Comparison of ENCODE assay signal across 12 mouse cellular contexts in the genomic region with DNA sequence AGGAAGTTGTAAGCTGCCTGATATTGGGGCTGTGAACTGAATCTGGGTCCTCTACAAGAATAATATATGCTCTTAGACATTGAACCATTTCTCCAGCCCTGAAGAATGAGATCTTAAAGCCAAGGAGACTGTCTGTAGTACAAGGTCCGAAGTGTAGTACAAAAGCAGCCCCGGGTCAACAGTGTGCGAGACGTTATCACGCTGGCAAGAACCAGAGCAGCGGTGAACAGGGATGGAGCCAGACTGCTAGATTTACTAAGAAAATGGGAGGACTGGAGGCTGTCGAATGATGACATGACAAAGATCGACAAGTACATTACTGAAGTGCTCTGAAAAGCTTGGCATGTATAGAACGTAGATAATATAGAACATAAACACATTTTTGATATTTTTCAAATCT. TPM values are rescaled to one million over a fixed set of nuclear protein-coding genes. Genes with fewer than 3 reads are reported as not detected.
DNase-seq lines count a peak whose midpoint lies in the region; ATAC-seq and TF ChIP-seq lines count a peak whose summit lies in the region.
"Had no signal": no experiment of that assay in that cellular context is flagged by ENCODE, and none has a peak within 500 bp of the region (broad histone marks: within the 10 kb centered on the region; RNA-seq: fewer than 3 reads in every experiment).

No protein-coding gene starts in this region.

- no peak for TF ChIP-seq CTCF in kidney, adult 2 months (conservative IDR thresholded peaks at IDR 0.05; ENCODE audit: insufficient read depth, insufficient read length, low read depth, low read length)
- TF ChIP-seq CTCF in CH12.LX (conservative IDR thresholded peaks at IDR 0.05 in 1 of 2, IDR thresholded peaks at IDR 0.05 in 1 of 2; ENCODE audit: low read depth in 2 of 2, low read length in 2 of 2) = no peak
- TF ChIP-seq CTCF in liver, embryonic 14.5 days (IDR thresholded peaks at IDR 0.05; ENCODE audit: low read depth) = no peak

- TF ChIP-seq RAD21 in CH12.LX (IDR thresholded peaks at IDR 0.05; ENCODE audit: low read depth, low read length) = no peak

- in situ Hi-C loops in CH12.LX (cut with MboI; ENCODE audit: low pct_ligation_motif_present, low pct_unique_long_range_greater_than_20kb, low sequenced_read_pairs) = no loop called here

- no peak for ATAC-seq in liver, embryonic 14.5 days (ENCODE audit: insufficient read depth)

- no peak for TF ChIP-seq POLR2A in kidney, adult 2 months (IDR thresholded peaks at IDR 0.05; ENCODE audit: low read depth, low read length)
- TF ChIP-seq POLR2A in CH12.LX (IDR thresholded peaks at IDR 0.05; ENCODE audit: low read depth, low read length) = no peak

- H3K9ac ChIP-seq in CH12.LX (ENCODE audit: insufficient read depth, low read depth) = no peak overlapping the region
- no peak overlapping the region for H3K9ac ChIP-seq in liver, embryonic 14.5 days (replicated peaks)

- H3K9me3 ChIP-seq in CH12.LX (replicated peaks; ENCODE audit: low read length) = no peaks in the 10 kb centered on the region
- H3K9me3 ChIP-seq in liver, embryonic 14.5 days (ENCODE audit: control insufficient read depth, low read length) = no peaks in the 10 kb centered on the region

- H3K4me2 ChIP-seq in CH12.LX (ENCODE audit: insufficient read depth, low read depth, poor library complexity, severe bottlenecking) = no peak overlapping the region; the same call in 1 of the 2 replicates
- H3K4me2 ChIP-seq in liver, embryonic 14.5 days (ENCODE audit: low read depth) = peak overlapping the region; percentile 83

- H3K27ac ChIP-seq in kidney, adult 2 months (ENCODE audit: insufficient read depth, low read depth, low read length) = no peak overlapping the region
- no peak overlapping the region for H3K27ac ChIP-seq in CH12.LX (ENCODE audit: insufficient read depth, low read depth)
- no peak overlapping the region for H3K27ac ChIP-seq in liver, embryonic 14.5 days

- 75% methylated on average over 9 of the region's 9 CpGs for WGBS in kidney, adult 2 months
- 77% methylated on average over 9 of the region's 9 CpGs for WGBS in liver, embryonic 14.5 days (ENCODE audit: insufficient replicate concordance)

- no peak overlapping the region for H3K4me3 ChIP-seq in kidney, adult 2 months (ENCODE audit: insufficient read depth, low read depth, low read length)
- peak overlapping the region in 2 of 3 experiments; percentile 24 to 97 for H3K4me3 ChIP-seq in CH12.LX (replicated peaks in 1 of 3; ENCODE audit: low read depth in 2 of 3, low read length in 2 of 3, poor library complexity in 1 of 3)
- no peak overlapping the region for H3K4me3 ChIP-seq in liver, embryonic 14.5 days (ENCODE audit: insufficient read depth in 1 of 2, low read depth in 2 of 2, low read length in 2 of 2)

- peaks cover 24% of the 10 kb centered on the region for H3K79me2 ChIP-seq in CH12.LX (replicated peaks; ENCODE audit: control insufficient read depth, extremely low read depth, insufficient read depth, poor library complexity, severe bottlenecking)

- dilution Hi-C loops in CH12.LX (cut with MboI; ENCODE audit: extremely low pct_ligation_motif_present, extremely low pct_unique_long_range_greater_than_20kb, low sequenced_read_pairs) = no loop called here

- H3K36me3 ChIP-seq in kidney, adult 2 months (ENCODE audit: control insufficient read depth, insufficient read depth, low read length) = no peaks in the 10 kb centered on the region
- peaks cover 0 to 18% of the 10 kb centered on the region in 2 experiments for H3K36me3 ChIP-seq in CH12.LX (replicated peaks in 1 of 2; ENCODE audit: control insufficient read depth in 1 of 2, insufficient read depth in 1 of 2, low read length in 1 of 2)
- no peaks in the 10 kb centered on the region; the same call in 1 of the 2 replicates for H3K36me3 ChIP-seq in liver, embryonic 14.5 days (replicated peaks; ENCODE audit: control insufficient read depth, insufficient read depth, low read depth)

- no peaks in the 10 kb centered on the region for H3K27me3 ChIP-seq in kidney, adult 2 months (replicated peaks; ENCODE audit: control insufficient read depth, insufficient read depth, low read length)
- no peaks in the 10 kb centered on the region for H3K27me3 ChIP-seq in CH12.LX (replicated peaks)
- H3K27me3 ChIP-seq in liver, embryonic 14.5 days (ENCODE audit: control insufficient read depth, insufficient read depth, low read length) = no peaks in the 10 kb centered on the region

- H3K4me1 ChIP-seq in kidney, adult 2 months (ENCODE audit: control insufficient read depth, insufficient read depth, low read length) = no peaks in the 10 kb centered on the region; the same call in 1 of the 2 replicates
- H3K4me1 ChIP-seq in CH12.LX (ENCODE audit: control insufficient read depth in 1 of 2, insufficient read depth in 2 of 2) = peaks cover 4 to 23% of the 10 kb centered on the region in 2 experiments; a peak in 3 of 4 replicates
- H3K4me1 ChIP-seq in liver, embryonic 14.5 days (replicated peaks; ENCODE audit: control insufficient read depth in 2 of 2, insufficient read depth in 2 of 2, low read length in 1 of 2) = peaks cover 4 to 8% of the 10 kb centered on the region in 2 experiments; a peak in 3 of 4 replicates

- intact Hi-C loops in gastrocnemius, postnatal 14 days (cut with DNase I; ENCODE audit: low total_unique reads) = no loop called here

- TF ChIP-seq EP300 in CH12.LX (IDR thresholded peaks at IDR 0.05; ENCODE audit: low read length) = no peak
- no peak for TF ChIP-seq EP300 in liver, embryonic 14.5 days (IDR thresholded peaks at IDR 0.05; ENCODE audit: low read depth)

- peak; percentile 29 for DNase-seq in cerebellum, adult 11-12 months
- no peak for DNase-seq in cerebellum, adult 11 months
- peak; percentile 24 for DNase-seq in kidney, adult 2 months
- no peak for DNase-seq in kidney, postnatal 36 days
- DNase-seq in CH12.LX (ENCODE audit: extremely low read depth) = no peak
- no peak for DNase-seq in liver, embryonic 14.5 days (ENCODE audit: low read depth in 3 of 3, low spot score in 3 of 3)
- DNase-seq in gastrocnemius, postnatal 14 days = no peak
- no peak for DNase-seq in thymus, postnatal 25 days
- DNase-seq: adrenal gland, postnatal 36 days; gastrocnemius, postnatal 25 days; kidney, adult 8-10 months; lung, adult 18-20 months had no signal

TF ChIP-seq in CH12.LX, 34 proteins besides CTCF, POLR2A, EP300 and RAD21:
- TF ChIP-seq MYC (IDR thresholded peaks at IDR 0.05; ENCODE audit: low read depth, low read length) (no peak), JUN (IDR thresholded peaks at IDR 0.05; ENCODE audit: insufficient read depth, low read depth, low read length) (no peak), POLR2AphosphoS2 (IDR thresholded peaks at IDR 0.05; ENCODE audit: low read depth, low read length) (no peak), MAX (IDR thresholded peaks at IDR 0.05; ENCODE audit: low read length) (no peak), HCFC1 (IDR thresholded peaks at IDR 0.05; ENCODE audit: low read depth, low read length) (no peak), CHD2 (IDR thresholded peaks at IDR 0.05; ENCODE audit: low read length) (no peak), NELFE (IDR thresholded peaks at IDR 0.05; ENCODE audit: low read depth, low read length) (no peak), NRF1 (IDR thresholded peaks at IDR 0.05; ENCODE audit: low read depth, low read length) (no peak), ZC3H11A (IDR thresholded peaks at IDR 0.05; ENCODE audit: low read depth, low read length) (no peak), USF1 (IDR thresholded peaks at IDR 0.05; ENCODE audit: low read depth, low read length) (no peak), E2F4 (IDR thresholded peaks at IDR 0.05; ENCODE audit: insufficient replicate concordance, low read depth, low read length) (no peak), MAZ (IDR thresholded peaks at IDR 0.05; ENCODE audit: low read depth, low read length) (no peak)
TF ChIP-seq in CH12.LX: peak in this region for 0.

RNA-seq across cellular contexts. Expression of gene Immt, which starts 1.4 kb away (rescaled TPM):
- polyA plus RNA-seq in kidney, adult 2 months (2012; rRNA removed) = 126 and 145 TPM in 2 replicates
- total RNA-seq in CH12.LX (2012; rRNA removed) (97.5 and 126 TPM in 2 replicates), CH12.LX (2014; rRNA removed) (156 and 161 TPM in 2 replicates)
- polyA plus RNA-seq in CH12.LX (2012; ENCODE audit: insufficient read length, low read depth) = 146 and 156 TPM in 2 replicates
- polyA plus RNA-seq in liver, embryonic 14.5 days (2012; rRNA removed) = 43.4 and 47.0 TPM in 2 replicates
- 132 and 133 TPM in 2 replicates for polyA plus RNA-seq in liver, embryonic 14.5 days (2014; fragmentation: Nextera tagmentation; extraction: Ambion mirVana)
- total RNA-seq in gastrocnemius, postnatal 14 days (2021) = 100 to 1,000 TPM; 245 to 287 TPM

RNA-seq across cellular contexts. Expression of gene Mrpl35, which starts 3.0 kb away (rescaled TPM):
- 13.3 and 14.3 TPM in 2 replicates for polyA plus RNA-seq in kidney, adult 2 months (2012; rRNA removed)
- total RNA-seq in CH12.LX (2012; rRNA removed) = 35.8 and 36.3 TPM in 2 replicates
- total RNA-seq in CH12.LX (2014; rRNA removed) = 54.2 and 70.2 TPM in 2 replicates
- 82.7 and 85.1 TPM in 2 replicates for polyA plus RNA-seq in CH12.LX (2012; ENCODE audit: insufficient read length, low read depth)
- polyA plus RNA-seq in liver, embryonic 14.5 days (2012; rRNA removed) = 6.0 and 11.6 TPM in 2 replicates
- 70.5 and 71.5 TPM in 2 replicates for polyA plus RNA-seq in liver, embryonic 14.5 days (2014; fragmentation: Nextera tagmentation; extraction: Ambion mirVana)
- total RNA-seq in gastrocnemius, postnatal 14 days (2021) = 10 to 100 TPM; 31.7 to 32.0 TPM

Comparison
In these comparisons a context has a peak if more than half of its experiments do, and no peak if none do; other contexts are left out.
1. DNase-seq: peak in cerebellum, adult 11-12 months (single experiment) and kidney, adult 2 months (single experiment); none in cerebellum, adult 11 months (single experiment), kidney, postnatal 36 days (0 of 2), CH12.LX (single experiment), liver, embryonic 14.5 days (0 of 3), gastrocnemius, postnatal 14 days (single experiment) and thymus, postnatal 25 days (single experiment).
2. H3K4me3 ChIP-seq: peak in CH12.LX (2 of 3); none in kidney, adult 2 months (single experiment) and liver, embryonic 14.5 days (0 of 2).